Mouse (Mus musculus): ENCODE results near the gene Crisp2. TPM values are rescaled to one million over a fixed set of nuclear protein-coding genes. Genes with fewer than 3 reads are reported as not detected.

Crisp2 gene
- total RNA-seq (2014; fragmentation: Nextera tagmentation) (12.6 and 17.6 TPM in 2 replicates), total RNA-seq (2017) (6.9 and 7.1 TPM in 2 replicates), polyA plus RNA-seq (2012) (0.08 TPM in 1 of 2 replicates, not detected in the other)

GRCm38 (mm10) chr17:40806953-40807572 lies at the start of gene Crisp2:
Gene Crisp2 (minus strand): TSS chr17:40807003.
- Histone ChIP-seq H3K4me1 (ENCODE audit: insufficient read depth, low read depth, low read length) (peaks cover 58% of the 10 kb centered on the region), H3K36me3 (replicated peaks) (no peaks in the 10 kb centered on the region), H3K4me3 (ENCODE audit: low read depth, low read length) (peak within 1 kb of the TSS; percentile 46; the same call in 1 of the 2 replicates), H3K27me3 (ENCODE audit: insufficient read depth, low read length) (no peaks in the 10 kb centered on the region), H3K9me3 (replicated peaks) (no peaks in the 10 kb centered on the region)
- no peak for TF ChIP-seq GATA2 (IDR thresholded peaks at IDR 0.05; ENCODE audit: borderline replicate concordance, low read depth, low read length)
- TF ChIP-seq CTCF (IDR thresholded peaks at IDR 0.05; ENCODE audit: low read depth, low read length), result no peak
- ATAC-seq (ENCODE audit: extremely low read depth, insufficient number of reproducible peaks, low FRiP score, poor library complexity, severe bottlenecking), result peak; percentile 26
- no peak for DNase-seq (ENCODE audit: low spot score)

GRCm38 (mm10) chr17:40855065-40855464 lies 48.3 kb upstream of the Crisp2 start:
- Histone ChIP-seq H3K9me3 (replicated peaks) (no peaks in the 10 kb centered on the region), H3K27me3 (ENCODE audit: insufficient read depth, low read length) (no peaks in the 10 kb centered on the region), H3K36me3 (replicated peaks) (no peaks in the 10 kb centered on the region), H3K4me3 (ENCODE audit: low read depth, low read length) (no peak overlapping the region), H3K4me1 (ENCODE audit: insufficient read depth, low read depth, low read length) (no peaks in the 10 kb centered on the region)
- no peak for TF ChIP-seq POLR2AphosphoS5 (IDR thresholded peaks at IDR 0.05; ENCODE audit: insufficient replicate concordance, low read depth, low read length)
- TF ChIP-seq GATA2 (IDR thresholded peaks at IDR 0.05; ENCODE audit: borderline replicate concordance, low read depth, low read length), result no peak
- no peak for TF ChIP-seq CTCF (IDR thresholded peaks at IDR 0.05; ENCODE audit: low read depth, low read length)
- TF ChIP-seq TAL1 (conservative IDR thresholded peaks at IDR 0.05; ENCODE audit: low read depth, low read length), result no peak
- no peak for TF ChIP-seq GATA1 (IDR thresholded peaks at IDR 0.05; ENCODE audit: borderline replicate concordance, low read length)
- DNase-seq (ENCODE audit: low spot score) (no peak), ATAC-seq (ENCODE audit: extremely low read depth, insufficient number of reproducible peaks, low FRiP score, poor library complexity, severe bottlenecking) (no peak)

- Histone ChIP-seq H3K4me3 (ENCODE audit: low read depth, low read length) (no peak overlapping the region), H3K9me3 (replicated peaks) (no peaks in the 10 kb centered on the region), H3K36me3 (replicated peaks) (peaks cover 68% of the 10 kb centered on the region), H3K4me1 (ENCODE audit: insufficient read depth, low read depth, low read length) (peaks cover 16% of the 10 kb centered on the region; the same call in 1 of the 2 replicates), H3K27me3 (ENCODE audit: insufficient read depth, low read length) (no peaks in the 10 kb centered on the region)
- TF ChIP-seq TAL1 (conservative IDR thresholded peaks at IDR 0.05; ENCODE audit: low read depth, low read length) (no peak), CTCF (IDR thresholded peaks at IDR 0.05; ENCODE audit: low read depth, low read length) (no peak), GATA2 (IDR thresholded peaks at IDR 0.05; ENCODE audit: borderline replicate concordance, low read depth, low read length) (no peak), GATA1 (IDR thresholded peaks at IDR 0.05; ENCODE audit: borderline replicate concordance, low read length) (no peak), POLR2AphosphoS5 (IDR thresholded peaks at IDR 0.05; ENCODE audit: insufficient replicate concordance, low read depth, low read length) (no peak)
- no peak for DNase-seq (ENCODE audit: low spot score)
- 0 out of 2 replicates have a peak, but pooled peaks have one; percentile 29 for ATAC-seq (ENCODE audit: extremely low read depth, insufficient number of reproducible peaks, low FRiP score, poor library complexity, severe bottlenecking)
These were observed 30.5 kb upstream of the Crisp2 start for GRCm38 (mm10) chr17:40837308-40837707.

- Histone ChIP-seq H3K9me3 (replicated peaks) (no peaks in the 10 kb centered on the region), H3K4me1 (ENCODE audit: insufficient read depth, low read depth, low read length) (peaks cover 7% of the 10 kb centered on the region; the same call in 1 of the 2 replicates), H3K27me3 (ENCODE audit: insufficient read depth, low read length) (no peaks in the 10 kb centered on the region), H3K36me3 (replicated peaks) (peaks cover 77% of the 10 kb centered on the region), H3K4me3 (ENCODE audit: low read depth, low read length) (no peak overlapping the region)
- DNase-seq (ENCODE audit: low spot score) (no peak), ATAC-seq (ENCODE audit: extremely low read depth, insufficient number of reproducible peaks, low FRiP score, poor library complexity, severe bottlenecking) (no peak)
- TF ChIP-seq TAL1 (conservative IDR thresholded peaks at IDR 0.05; ENCODE audit: low read depth, low read length) (no peak), CTCF (IDR thresholded peaks at IDR 0.05; ENCODE audit: low read depth, low read length) (no peak), GATA1 (IDR thresholded peaks at IDR 0.05; ENCODE audit: borderline replicate concordance, low read length) (no peak), POLR2AphosphoS5 (IDR thresholded peaks at IDR 0.05; ENCODE audit: insufficient replicate concordance, low read depth, low read length) (no peak), GATA2 (IDR thresholded peaks at IDR 0.05; ENCODE audit: borderline replicate concordance, low read depth, low read length) (no peak)
These were observed 25.1 kb upstream of the Crisp2 start for GRCm38 (mm10) chr17:40831870-40832269.

- TF ChIP-seq GATA2 (IDR thresholded peaks at IDR 0.05; ENCODE audit: borderline replicate concordance, low read depth, low read length) (no peak), CTCF (IDR thresholded peaks at IDR 0.05; ENCODE audit: low read depth, low read length) (peak; percentile 43; the same call in 1 of the 2 replicates)
- DNase-seq (ENCODE audit: low spot score), result no peak
- peaks cover 33% of the 10 kb centered on the region for H3K4me1 ChIP-seq (ENCODE audit: insufficient read depth, low read depth, low read length)
- no peak overlapping the region for H3K4me3 ChIP-seq (ENCODE audit: low read depth, low read length)
- ATAC-seq (ENCODE audit: extremely low read depth, insufficient number of reproducible peaks, low FRiP score, poor library complexity, severe bottlenecking), result no peak
- H3K27me3 ChIP-seq (ENCODE audit: insufficient read depth, low read length), result no peaks in the 10 kb centered on the region
- H3K36me3 ChIP-seq (replicated peaks), result peaks cover 34% of the 10 kb centered on the region
- no peaks in the 10 kb centered on the region for H3K9me3 ChIP-seq (replicated peaks)
These were observed 17.7 kb upstream of the Crisp2 start for GRCm38 (mm10) chr17:40824549-40824948.

GRCm38 (mm10) chr17:40823817-40824216 lies 17.0 kb upstream of the Crisp2 start:
- H3K9me3 ChIP-seq (replicated peaks), result no peaks in the 10 kb centered on the region
- no peak for TF ChIP-seq TAL1 (conservative IDR thresholded peaks at IDR 0.05; ENCODE audit: low read depth, low read length)
- no peak for TF ChIP-seq POLR2AphosphoS5 (IDR thresholded peaks at IDR 0.05; ENCODE audit: insufficient replicate concordance, low read depth, low read length)
- TF ChIP-seq CTCF (IDR thresholded peaks at IDR 0.05; ENCODE audit: low read depth, low read length), result no peak
- no peak for TF ChIP-seq GATA2 (IDR thresholded peaks at IDR 0.05; ENCODE audit: borderline replicate concordance, low read depth, low read length)
- no peak for TF ChIP-seq GATA1 (IDR thresholded peaks at IDR 0.05; ENCODE audit: borderline replicate concordance, low read length)
- H3K36me3 ChIP-seq (replicated peaks), result peaks cover 30% of the 10 kb centered on the region
- no peak for DNase-seq (ENCODE audit: low spot score)
- H3K4me3 ChIP-seq (ENCODE audit: low read depth, low read length), result no peak overlapping the region
- ATAC-seq (ENCODE audit: extremely low read depth, insufficient number of reproducible peaks, low FRiP score, poor library complexity, severe bottlenecking), result no peak
- H3K27me3 ChIP-seq (ENCODE audit: insufficient read depth, low read length), result no peaks in the 10 kb centered on the region
- H3K4me1 ChIP-seq (ENCODE audit: insufficient read depth, low read depth, low read length), result peaks cover 39% of the 10 kb centered on the region
